Mouse (Mus musculus): Measurements from ENCODE around the gene Grap2.

The Grap2 gene

GRCm38 (mm10) chr15:80682343-80682742 lies 109.9 kb downstream of the Grap2 start:
- no peak for DNase-seq (ENCODE audit: low spot score)

- DNase-seq (ENCODE audit: low spot score), result no peak
These were observed 110.8 kb downstream of the Grap2 start for GRCm38 (mm10) chr15:80683151-80683550.

DNA sequence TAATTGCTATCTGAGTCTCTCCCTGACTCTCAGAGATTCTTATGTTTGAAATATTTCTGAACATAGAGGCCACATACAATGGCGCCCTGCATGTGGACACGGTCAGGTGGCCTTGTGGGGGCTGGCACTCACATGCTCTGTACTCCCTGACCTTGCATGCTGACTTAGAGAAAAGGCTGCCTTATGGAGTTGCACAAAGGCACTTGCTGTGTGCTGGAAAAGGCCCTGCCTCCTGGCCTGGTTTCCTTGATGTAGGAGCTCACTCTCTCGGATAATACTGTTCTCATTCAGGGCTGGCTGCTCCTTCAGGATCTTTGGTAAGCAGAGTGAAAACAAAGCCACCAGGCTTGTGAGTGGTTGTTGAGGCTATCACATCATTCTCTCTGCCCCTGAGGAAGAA lies 111.6 kb downstream of the Grap2 start:
- no peak for DNase-seq (ENCODE audit: low spot score)

- no peak for DNase-seq (ENCODE audit: low spot score)
These were observed 112.6 kb downstream of the Grap2 start for GRCm38 (mm10) chr15:80684786-80685602.

GRCm38 (mm10) chr15:80685603-80685895 lies 113.2 kb downstream of the Grap2 start:
- no peak for DNase-seq (ENCODE audit: low spot score)

GRCm38 (mm10) chr15:80688536-80688935 lies 116.1 kb downstream of the Grap2 start:
- DNase-seq (ENCODE audit: low spot score), result no peak

DNA sequence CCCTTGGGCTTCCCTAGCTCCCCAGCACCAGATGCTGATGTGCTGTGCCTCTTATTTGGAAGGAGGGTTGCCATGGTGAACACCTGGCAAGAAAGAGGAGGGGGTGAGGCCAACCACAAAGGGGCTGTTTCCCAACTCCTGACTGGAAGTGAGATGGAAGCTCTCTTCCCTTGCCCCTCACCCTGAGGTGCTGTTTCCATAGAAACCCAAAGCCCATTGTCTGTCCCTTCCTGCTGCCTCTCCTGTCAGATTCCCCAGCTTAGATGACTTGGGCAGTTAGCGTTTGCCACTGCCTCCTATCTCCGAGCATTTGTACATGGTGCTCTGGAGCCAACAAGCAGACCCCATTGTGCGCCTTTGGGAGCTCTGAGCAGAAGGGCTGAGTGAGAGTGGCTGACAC lies 121.1 kb downstream of the Grap2 start:
- no peak for DNase-seq (ENCODE audit: low spot score)

- DNase-seq (ENCODE audit: low spot score), result no peak
These were observed 121.9 kb downstream of the Grap2 start for GRCm38 (mm10) chr15:80694125-80694910.

DNA sequence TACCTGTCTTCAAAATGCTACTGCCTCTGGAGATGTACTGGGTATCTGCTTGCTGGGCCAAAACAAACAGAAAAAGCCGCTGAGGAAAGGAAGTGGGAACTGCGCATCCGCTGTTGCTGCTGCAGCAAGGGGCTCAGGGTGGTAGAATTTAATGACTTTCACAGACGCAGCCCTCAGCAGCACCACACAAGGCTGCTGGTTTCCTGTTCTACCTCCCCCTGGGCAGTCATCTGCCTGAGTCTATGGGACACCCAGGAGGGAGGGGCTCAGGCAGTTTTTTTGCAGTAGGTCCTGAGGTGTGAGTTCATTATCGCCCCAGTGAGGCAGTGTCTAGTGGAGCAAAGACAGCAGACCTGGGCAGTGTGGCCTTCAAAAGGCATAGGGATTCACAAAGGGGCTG lies 125.2 kb downstream of the Grap2 start:
- no peak for DNase-seq (ENCODE audit: low spot score)

GRCm38 (mm10) chr15:80701481-80702257 lies 129.3 kb downstream of the Grap2 start:
- no peak for DNase-seq (ENCODE audit: low spot score)
